Mouse (Mus musculus): Measurements from ENCODE around the gene Ncs1. TPM values are rescaled to one million over a fixed set of nuclear protein-coding genes. Genes with fewer than 3 reads are reported as not detected.

Gene Ncs1
- total and polyA plus RNA-seq, 3 experiments = 5.9 to 14.1 (median 11.8) TPM

DNA sequence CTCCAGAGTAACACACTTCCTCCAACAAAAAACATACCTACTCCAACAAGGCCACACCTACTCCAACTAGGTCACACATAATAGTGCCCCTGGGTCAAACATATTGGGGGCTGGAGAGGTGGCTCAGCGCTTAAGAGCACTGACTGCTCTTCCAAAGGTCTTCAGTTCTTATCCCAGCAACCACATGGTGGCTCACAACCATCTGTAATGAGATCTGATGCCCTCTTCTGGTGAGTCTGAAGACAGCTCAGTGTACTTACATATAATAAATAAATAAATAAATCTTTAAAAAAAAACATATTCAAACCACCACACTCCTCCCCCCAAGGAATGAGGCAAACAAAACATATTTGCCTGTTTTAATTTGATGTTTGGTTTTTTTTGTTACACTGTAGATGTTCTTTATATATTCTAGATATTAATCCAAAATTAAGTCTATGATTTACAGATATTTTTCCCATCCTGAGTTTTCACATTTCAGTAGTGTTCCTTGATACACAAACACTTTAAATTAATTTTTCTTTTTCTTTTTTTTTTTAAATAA is 16.8 kb upstream of the Ncs1 start:
- intact Hi-C loops (cut with DNase I) = no loop called here
- peak; percentile 31 for TF ChIP-seq CTCF (IDR thresholded peaks at IDR 0.05)
- TF ChIP-seq POLR2A (IDR thresholded peaks at IDR 0.05; ENCODE audit: insufficient read depth, low read depth, low read length) = no peak
- no peak for TF ChIP-seq EP300 (IDR thresholded peaks at IDR 0.05; ENCODE audit: insufficient read depth, low read depth, low read length)
- Histone ChIP-seq H3K4me3 (no peak overlapping the region), H3K79me2 (replicated peaks; ENCODE audit: control insufficient read depth, insufficient read depth, low read length) (no peaks in the 10 kb centered on the region), H3K27me3 (ENCODE audit: control insufficient read depth, insufficient read depth, low read length) (no peaks in the 10 kb centered on the region), H3K9ac (ENCODE audit: low read depth, low read length) (no peak overlapping the region), H3K4me1 (ENCODE audit: control insufficient read depth, insufficient read depth, low read length) (no peaks in the 10 kb centered on the region), H3K27ac (no peak overlapping the region), H3K36me3 (ENCODE audit: control insufficient read depth, insufficient read depth, low read length) (no peaks in the 10 kb centered on the region)
- DNase-seq = no peak
- 64% methylated on average over 1 of the region's 1 CpGs for WGBS

GRCm38 (mm10) chr2:31239203-31239696 is 6.4 kb upstream of the Ncs1 start:
- Histone ChIP-seq H3K36me3 (ENCODE audit: control insufficient read depth, insufficient read depth, low read length) (no peaks in the 10 kb centered on the region), H3K27me3 (ENCODE audit: control insufficient read depth, insufficient read depth, low read length) (no peaks in the 10 kb centered on the region), H3K4me1 (ENCODE audit: control insufficient read depth, insufficient read depth, low read length) (no peaks in the 10 kb centered on the region), H3K9ac (ENCODE audit: low read depth, low read length) (no peak overlapping the region), H3K79me2 (replicated peaks; ENCODE audit: control insufficient read depth, insufficient read depth, low read length) (no peaks in the 10 kb centered on the region), H3K27ac (no peak overlapping the region), H3K4me3 (no peak overlapping the region)
- intact Hi-C loops (cut with DNase I) = no loop called here
- 33% methylated on average over 23 of the region's 23 CpGs for WGBS
- DNase-seq = peak in 1 of 2 experiments; percentile 33
- peak; percentile 18 for TF ChIP-seq CTCF (IDR thresholded peaks at IDR 0.05)
- TF ChIP-seq POLR2A (IDR thresholded peaks at IDR 0.05; ENCODE audit: insufficient read depth, low read depth, low read length) = no peak

GRCm38 (mm10) chr2:31239833-31240232 is 5.8 kb upstream of the Ncs1 start:
- no peaks in the 10 kb centered on the region for H3K36me3 ChIP-seq (ENCODE audit: control insufficient read depth, insufficient read depth, low read length)
- no peak overlapping the region for H3K4me3 ChIP-seq
- 86% methylated on average over 6 of the region's 6 CpGs for WGBS
- no peaks in the 10 kb centered on the region for H3K27me3 ChIP-seq (ENCODE audit: control insufficient read depth, insufficient read depth, low read length)
- intact Hi-C loops (cut with DNase I) = no loop called here
- H3K9ac ChIP-seq (ENCODE audit: low read depth, low read length) = no peak overlapping the region
- no peak for DNase-seq
- no peak for TF ChIP-seq POLR2A (IDR thresholded peaks at IDR 0.05; ENCODE audit: insufficient read depth, low read depth, low read length)
- no peak for TF ChIP-seq EP300 (IDR thresholded peaks at IDR 0.05; ENCODE audit: insufficient read depth, low read depth, low read length)
- TF ChIP-seq CTCF (IDR thresholded peaks at IDR 0.05) = no peak
- H3K4me1 ChIP-seq (ENCODE audit: control insufficient read depth, insufficient read depth, low read length) = no peaks in the 10 kb centered on the region
- no peak overlapping the region for H3K27ac ChIP-seq
- H3K79me2 ChIP-seq (replicated peaks; ENCODE audit: control insufficient read depth, insufficient read depth, low read length) = no peaks in the 10 kb centered on the region

DNA sequence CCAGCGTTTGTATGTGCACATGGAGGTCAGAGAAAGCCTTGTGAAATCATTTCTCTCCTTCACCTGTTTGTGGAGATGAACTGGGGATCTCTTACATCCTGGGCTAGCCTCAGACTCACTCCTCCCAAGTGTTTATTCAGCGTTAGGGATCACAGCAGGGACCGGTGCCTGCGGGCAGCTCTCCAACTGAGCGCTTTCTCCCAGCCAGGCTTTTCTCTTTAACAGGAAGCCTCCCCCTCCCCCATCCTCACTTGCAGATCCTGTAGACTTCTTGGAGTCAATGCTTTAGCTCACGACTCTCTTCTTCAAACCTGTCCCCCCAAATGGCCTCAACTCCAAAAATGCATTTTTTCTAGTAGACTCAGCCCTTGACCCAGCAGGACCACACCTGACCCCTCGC is 4.0 kb upstream of the Ncs1 start:
- Histone ChIP-seq H3K9ac (ENCODE audit: low read depth, low read length) (no peak overlapping the region), H3K36me3 (ENCODE audit: control insufficient read depth, insufficient read depth, low read length) (no peaks in the 10 kb centered on the region), H3K79me2 (replicated peaks; ENCODE audit: control insufficient read depth, insufficient read depth, low read length) (no peaks in the 10 kb centered on the region), H3K4me3 (no peak overlapping the region), H3K27ac (no peak overlapping the region), H3K27me3 (ENCODE audit: control insufficient read depth, insufficient read depth, low read length) (no peaks in the 10 kb centered on the region), H3K4me1 (ENCODE audit: control insufficient read depth, insufficient read depth, low read length) (peaks cover 2% of the 10 kb centered on the region)
- TF ChIP-seq EP300 (IDR thresholded peaks at IDR 0.05; ENCODE audit: insufficient read depth, low read depth, low read length) (no peak), POLR2A (IDR thresholded peaks at IDR 0.05; ENCODE audit: insufficient read depth, low read depth, low read length) (no peak), CTCF (IDR thresholded peaks at IDR 0.05) (no peak)
- no peak for DNase-seq
- intact Hi-C loops (cut with DNase I) = no loop called here
- 19% methylated on average over 7 of the region's 7 CpGs for WGBS

GRCm38 (mm10) chr2:31244216-31244615 is 1.4 kb upstream of the Ncs1 start:
- H3K4me1 ChIP-seq (ENCODE audit: control insufficient read depth, insufficient read depth, low read length) = peaks cover 3% of the 10 kb centered on the region
- TF ChIP-seq EP300 (IDR thresholded peaks at IDR 0.05; ENCODE audit: insufficient read depth, low read depth, low read length) = no peak

GRCm38 (mm10) chr2:31245051-31245450 is 572 bp upstream of the Ncs1 start:
- H3K36me3 ChIP-seq (ENCODE audit: control insufficient read depth, insufficient read depth, low read length) = no peaks in the 10 kb centered on the region
- 22% methylated on average over 5 of the region's 5 CpGs for whole genome bisulfite sequencing
- intact Hi-C loops (cut with DNase I) = loop anchor here (5.0 kb wide), 1 partner anchor 47 kb away; no protein-coding TSS in a partner anchor
- H3K4me3 ChIP-seq = peak overlapping the region; percentile 59
- TF ChIP-seq CTCF (IDR thresholded peaks at IDR 0.05) = no peak
- no peak for TF ChIP-seq POLR2A (IDR thresholded peaks at IDR 0.05; ENCODE audit: insufficient read depth, low read depth, low read length)
- TF ChIP-seq EP300 (IDR thresholded peaks at IDR 0.05; ENCODE audit: insufficient read depth, low read depth, low read length) = no peak
- peak overlapping the region; percentile 80 for H3K9ac ChIP-seq (ENCODE audit: low read depth, low read length)
- no peak overlapping the region for H3K27ac ChIP-seq
- H3K27me3 ChIP-seq (ENCODE audit: control insufficient read depth, insufficient read depth, low read length) = no peaks in the 10 kb centered on the region
- no peaks in the 10 kb centered on the region for H3K79me2 ChIP-seq (replicated peaks; ENCODE audit: control insufficient read depth, insufficient read depth, low read length)
- no peak for DNase-seq
- peaks cover 3% of the 10 kb centered on the region for H3K4me1 ChIP-seq (ENCODE audit: control insufficient read depth, insufficient read depth, low read length)

More at GRCm38 (mm10) chr2:31244216-31244615, 1.4 kb upstream of the Ncs1 start:
- H3K27ac ChIP-seq = no peak overlapping the region
- H3K27me3 ChIP-seq (ENCODE audit: control insufficient read depth, insufficient read depth, low read length) = no peaks in the 10 kb centered on the region
- intact Hi-C loops (cut with DNase I) = no loop called here
- no peak for DNase-seq
- H3K36me3 ChIP-seq (ENCODE audit: control insufficient read depth, insufficient read depth, low read length) = no peaks in the 10 kb centered on the region
- no peak overlapping the region for H3K4me3 ChIP-seq
- H3K9ac ChIP-seq (ENCODE audit: low read depth, low read length) = no peak overlapping the region
- H3K79me2 ChIP-seq (replicated peaks; ENCODE audit: control insufficient read depth, insufficient read depth, low read length) = no peaks in the 10 kb centered on the region
- WGBS = 51% methylated on average over 8 of the region's 8 CpGs

Measured in heart, adult 2 months (tissue).